Mouse (Mus musculus) testis, adult 2 months (tissue): Measurements from ENCODE around the gene Kansl3.

ENCODE experiments used
- CTCF ChIP-seq: fragments of 200-500 bp; IDR thresholded peaks from 2 replicates; pipeline ENCODE4 v1.5.1; 2012; ENCODE audit warnings: low read depth, mild to moderate bottlenecking, inconsistent platforms, low read length, moderate library complexity; ENCODE audit not compliant: control insufficient read depth, insufficient read depth, insufficient replicate concordance
- POLR2A ChIP-seq: fragments of 200-500 bp; IDR thresholded peaks from 2 replicates; pipeline ENCODE4 v1.6.1; 2012; ENCODE audit warnings: low read depth, mild to moderate bottlenecking, inconsistent platforms, low read length, moderate library complexity; ENCODE audit not compliant: control insufficient read depth

DNA sequence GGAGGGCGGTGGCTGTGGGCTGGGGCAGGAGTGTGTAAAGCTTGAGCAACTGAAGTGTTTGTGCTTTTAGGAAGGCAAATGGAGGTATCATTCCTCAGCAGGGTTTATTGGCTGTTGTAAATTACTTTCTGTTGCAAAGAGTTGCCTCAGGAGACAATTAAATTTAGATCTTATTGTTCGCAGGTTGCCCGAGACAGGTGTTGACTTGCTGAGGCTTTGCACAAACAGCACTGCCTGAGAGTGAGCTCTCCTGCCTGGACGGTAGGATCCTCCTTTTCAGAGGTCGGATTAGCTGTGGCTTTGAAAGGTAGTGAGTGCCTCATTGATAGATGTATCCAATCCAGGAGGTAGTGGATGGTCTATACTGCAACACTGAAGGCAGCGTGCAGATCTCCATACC lies 62.9 kb downstream of the Kansl3 start:
- no peak for TF ChIP-seq CTCF
- no peak for TF ChIP-seq POLR2A
